Mouse (Mus musculus) c-Kit-positive CD71-negative TER-119-negative erythroid progenitor cells, embryonic 14.5 days (primary cell): ENCODE measurements at regions not wholly inside any gene's neighbourhood (a gene's known extent, or its start where the extent isn't known, plus 50 kb on each side); places are given as distances from the start of the nearest gene placed in this dataset.

ENCODE experiments used
- DNase-seq: peaks from one replicate; pipeline ENCODE4 v3.0.0-alpha.2; 2013; ENCODE audit warnings: low read depth

GRCm38 (mm10) chr13:80611937-80612336, 271.2 kb upstream of the Arrdc3 start:
- no peak for DNase-seq

GRCm38 (mm10) chr13:80613167-80613883, 269.9 kb upstream of the Arrdc3 start:
- DNase-seq, result no peak

GRCm38 (mm10) chr13:80613884-80614247, 269.3 kb upstream of the Arrdc3 start:
- DNase-seq, result no peak

GRCm38 (mm10) chr13:80614971-80615370, 268.2 kb upstream of the Arrdc3 start:
- DNase-seq, result no peak

GRCm38 (mm10) chr13:80623005-80623404, 260.2 kb upstream of the Arrdc3 start:
- no peak for DNase-seq

- DNase-seq, result no peak
These were observed 241.8 kb upstream of the Arrdc3 start for GRCm38 (mm10) chr13:80641334-80641733.

GRCm38 (mm10) chr13:80647578-80647977, 235.6 kb upstream of the Arrdc3 start:
- DNase-seq, result no peak

GRCm38 (mm10) chr13:80652967-80653539, 230.1 kb upstream of the Arrdc3 start:
- no peak for DNase-seq

GRCm38 (mm10) chr13:80666186-80666713, 216.9 kb upstream of the Arrdc3 start:
- no peak for DNase-seq

GRCm38 (mm10) chr13:80689871-80690270, 193.3 kb upstream of the Arrdc3 start:
- no peak for DNase-seq

- no peak for DNase-seq
These were observed 192.4 kb upstream of the Arrdc3 start for GRCm38 (mm10) chr13:80690654-80691386.

GRCm38 (mm10) chr13:80695549-80696150, 187.5 kb upstream of the Arrdc3 start:
- DNase-seq, result no peak

GRCm38 (mm10) chr13:80709531-80710306, 173.5 kb upstream of the Arrdc3 start:
- DNase-seq, result no peak

GRCm38 (mm10) chr13:80719313-80719712, 163.9 kb upstream of the Arrdc3 start:
- DNase-seq, result no peak

GRCm38 (mm10) chr13:80723215-80724006, 159.8 kb upstream of the Arrdc3 start:
- DNase-seq, result no peak

GRCm38 (mm10) chr13:80729202-80729601, 154.0 kb upstream of the Arrdc3 start:
- DNase-seq, result no peak

- no peak for DNase-seq
These were observed 137.2 kb upstream of the Arrdc3 start for GRCm38 (mm10) chr13:80745991-80746390.

GRCm38 (mm10) chr13:80747022-80747421, 136.2 kb upstream of the Arrdc3 start:
- peak; percentile 26 for DNase-seq
